Mouse (Mus musculus) layer of hippocampus, adult 2 months (tissue): Measurements from ENCODE around the gene Nrde2. TPM values are rescaled to one million over a fixed set of nuclear protein-coding genes. Genes with fewer than 3 reads are reported as not detected.
"Not testable (repeated sequence)": the region's sequence is repeated elsewhere in the genome, so short reads cannot be mapped to it uniquely, and the experiment has no call there.

Experiments used
- DNase-seq, 2 experiments: peaks; one replicate each; pipeline ENCODE4 v3.0.0; 2022; ENCODE audit warnings: low spot score in 2 of 2
- H3K27ac ChIP-seq: fragments of 200-600 bp; 2 replicates; pipeline ENCODE4 v1.8.1; 2022
- H3K4me3 ChIP-seq: fragments of 200-600 bp; 2 replicates; pipeline ENCODE4 v1.8.1; 2022; ENCODE audit warnings: mild to moderate bottlenecking
- CTCF ChIP-seq: fragments of 200-600 bp; conservative IDR thresholded peaks from 2 replicates; pipeline ENCODE4 v1.8.1; 2022; ENCODE audit warnings: antibody characterized with exemption, mild to moderate bottlenecking, moderate library complexity
- total RNA-seq, 2 experiments: library from RNA; stranded (reverse); gene quantifications; 2 replicates each; pipeline ENCODE4 v1.2.3; 2021

Gene Nrde2
- total RNA-seq, 2 experiments from 2014 or later, result 23.8 to 24.3 TPM

GRCm38 (mm10) chr12:100190802-100191201 is 31.3 kb upstream of the Nrde2 start:
- no peak overlapping the region for H3K27ac ChIP-seq
- H3K4me3 ChIP-seq, result no peak overlapping the region
- TF ChIP-seq CTCF, result no peak
- no peak for DNase-seq

GRCm38 (mm10) chr12:100187756-100188430 is 28.4 kb upstream of the Nrde2 start:
- peak overlapping the region; percentile 100 for H3K27ac ChIP-seq
- no peak for DNase-seq
- no peak; the same call in 1 of the 2 replicates for TF ChIP-seq CTCF
- peak overlapping the region; percentile 70 for H3K4me3 ChIP-seq

- DNase-seq, result peak; percentile 100
- peak overlapping the region; percentile 100 for H3K27ac ChIP-seq
- peak overlapping the region; percentile 70 for H3K4me3 ChIP-seq
- no peak; the same call in 1 of the 2 replicates for TF ChIP-seq CTCF
These were observed 27.7 kb upstream of the Nrde2 start for GRCm38 (mm10) chr12:100187013-100187755.

DNA sequence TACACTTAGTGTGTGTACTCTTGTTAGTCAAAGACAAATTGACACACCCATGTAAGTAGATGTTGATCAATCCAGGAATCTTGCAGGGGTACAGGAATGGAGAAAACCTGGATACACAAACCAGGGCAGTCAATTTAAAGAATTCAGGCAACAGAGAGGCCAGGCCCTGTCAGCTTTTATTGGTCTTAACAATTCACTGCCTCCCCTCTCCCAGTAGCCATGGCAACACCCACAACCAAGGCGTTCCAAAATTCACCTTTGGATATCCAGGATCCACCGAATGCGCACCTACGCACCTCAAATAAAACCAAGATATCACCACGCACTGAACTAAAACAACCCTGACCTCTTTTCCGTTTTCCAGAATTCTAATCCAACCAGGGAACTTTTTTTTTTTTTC is 26.9 kb upstream of the Nrde2 start:
- Histone ChIP-seq H3K27ac (peak overlapping the region; percentile 100), H3K4me3 (peak overlapping the region; percentile 70)
- DNase-seq, result no peak

DNA sequence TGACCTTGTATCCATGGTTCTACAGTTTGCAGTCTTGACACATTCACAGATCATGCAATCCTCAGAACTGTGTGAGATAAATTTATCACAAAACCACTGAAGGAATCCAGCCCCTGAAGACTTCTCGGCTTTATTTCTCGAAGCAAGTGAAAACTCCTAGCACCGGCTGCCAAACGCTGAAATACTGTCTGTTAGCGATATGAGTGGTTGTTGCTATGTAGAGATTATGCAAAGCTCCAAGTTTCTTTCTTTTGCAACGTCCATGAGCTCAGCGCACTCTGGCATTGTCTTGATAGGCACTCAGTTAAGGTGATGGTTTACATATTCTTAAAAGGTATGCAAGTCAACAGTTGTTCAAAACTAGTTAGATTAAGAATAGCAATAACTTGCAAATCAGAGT is 26.4 kb upstream of the Nrde2 start:
- DNase-seq, result no peak

More for the DNA sequence above, 26.9 kb upstream of the Nrde2 start:
- TF ChIP-seq CTCF, result no peak

DNA sequence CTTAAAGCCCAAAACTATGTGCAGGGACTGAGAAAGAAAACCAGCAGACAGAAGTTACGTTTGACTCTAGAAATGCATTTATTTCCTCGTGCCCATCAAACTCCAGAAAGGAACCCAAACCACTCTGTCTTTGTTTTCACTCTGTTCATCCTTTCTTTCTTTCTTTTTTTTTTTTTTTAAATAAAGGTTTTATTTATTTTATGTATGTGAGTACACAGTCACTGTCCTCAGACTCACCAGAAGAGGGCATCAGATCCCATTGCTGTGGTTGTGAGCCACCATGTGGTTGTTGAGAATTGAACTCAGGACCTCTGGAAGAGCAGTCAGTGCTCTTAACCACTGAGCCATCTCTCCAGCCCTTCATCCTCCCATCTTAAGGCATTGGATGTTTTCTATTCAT is 25.5 kb upstream of the Nrde2 start:
- not testable (repeated sequence) for DNase-seq, H3K27ac ChIP-seq, H3K4me3 ChIP-seq
- peak; percentile 58 for TF ChIP-seq CTCF

More for the DNA sequence above, 26.4 kb upstream of the Nrde2 start:
- no peak for TF ChIP-seq CTCF
- H3K4me3 ChIP-seq, result peak overlapping the region; percentile 70; the same call in 1 of the 2 replicates
- peak overlapping the region; percentile 100 for H3K27ac ChIP-seq

DNA sequence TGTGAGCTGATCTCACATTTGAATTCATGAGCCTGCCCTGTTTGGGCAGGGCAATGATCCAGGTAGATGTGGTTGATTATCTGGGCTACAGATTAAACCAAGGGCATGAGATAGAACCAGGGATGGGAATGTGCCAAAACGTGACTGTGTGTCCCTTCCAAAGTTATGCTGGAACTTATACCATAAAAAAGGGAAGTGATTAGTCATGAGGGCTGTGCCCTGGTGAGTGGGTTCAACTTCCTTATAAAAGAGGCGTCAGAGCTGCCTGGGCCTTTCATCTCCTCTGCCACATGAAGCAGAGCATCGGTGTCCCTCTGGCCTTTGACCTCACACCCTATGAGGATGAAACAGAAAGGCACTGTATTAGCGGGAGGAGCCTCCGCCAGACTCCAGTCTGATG is 24.5 kb upstream of the Nrde2 start:
- TF ChIP-seq CTCF, result no peak
- H3K27ac ChIP-seq, result no peak overlapping the region
- H3K4me3 ChIP-seq, result no peak overlapping the region
- no peak for DNase-seq

GRCm38 (mm10) chr12:100182676-100183075 is 23.2 kb upstream of the Nrde2 start:
- no peak for DNase-seq
- TF ChIP-seq CTCF, result peak; percentile 54
- Histone ChIP-seq H3K27ac (no peak overlapping the region), H3K4me3 (no peak overlapping the region)

- H3K27ac ChIP-seq, result no peak overlapping the region
- no peak overlapping the region for H3K4me3 ChIP-seq
- DNase-seq, result no peak
- TF ChIP-seq CTCF, result no peak
These were observed 21.3 kb upstream of the Nrde2 start for GRCm38 (mm10) chr12:100180802-100181201.

DNA sequence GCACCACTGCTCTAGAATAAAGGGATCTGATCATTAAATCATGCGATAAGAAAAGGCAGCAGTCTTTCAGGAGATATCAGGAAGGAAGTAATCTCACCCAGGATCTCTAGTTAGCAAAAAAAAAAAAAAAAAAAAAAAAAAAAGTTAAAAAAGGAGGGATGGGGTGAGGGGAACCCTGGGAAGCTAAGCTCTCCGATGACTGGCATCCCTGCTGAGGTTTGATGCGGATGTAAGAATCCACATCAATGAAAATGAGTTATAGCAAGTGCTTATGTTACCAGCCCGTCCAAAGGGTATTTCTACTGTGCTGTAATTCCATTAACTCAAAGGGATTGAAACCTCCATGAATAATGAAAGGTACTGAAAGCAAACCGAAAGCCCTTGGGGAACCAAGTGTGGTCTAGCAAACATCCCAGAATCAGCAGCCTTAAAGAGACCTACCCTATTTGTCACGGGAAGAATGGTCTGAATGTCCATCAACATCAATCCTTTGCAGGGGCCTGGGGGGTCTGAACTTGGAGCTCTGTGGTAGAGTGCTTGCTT is 19.5 kb upstream of the Nrde2 start:
- TF ChIP-seq CTCF, result no peak
- DNase-seq, result no peak
- no peak overlapping the region for H3K4me3 ChIP-seq
- no peak overlapping the region for H3K27ac ChIP-seq

GRCm38 (mm10) chr12:100176469-100177056 is 17.1 kb upstream of the Nrde2 start:
- DNase-seq, result no peak
- TF ChIP-seq CTCF, result no peak
- Histone ChIP-seq H3K27ac (no peak overlapping the region), H3K4me3 (no peak overlapping the region)

DNA sequence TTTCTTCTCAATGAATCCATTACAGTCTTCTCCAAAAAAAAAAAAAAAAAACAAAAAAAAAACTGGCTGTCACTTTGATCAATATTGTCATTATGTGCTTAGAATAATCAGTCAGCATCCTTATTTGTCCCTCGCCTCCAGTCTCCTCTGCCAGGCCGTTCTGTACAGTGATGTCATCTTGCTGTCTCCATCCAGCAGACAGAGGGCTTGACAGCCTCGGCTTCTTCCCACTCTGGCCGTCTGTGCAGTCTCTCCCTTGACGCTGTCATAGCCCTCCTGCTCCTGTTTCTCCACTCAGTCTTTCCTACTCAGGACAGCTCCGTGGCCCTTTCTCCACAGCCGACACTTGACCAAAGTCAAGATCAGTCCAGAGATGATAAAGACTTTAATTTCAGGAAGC is 13.0 kb upstream of the Nrde2 start:
- peak in 1 of 2 experiments; percentile 37 for DNase-seq
- Histone ChIP-seq H3K4me3 (no peak overlapping the region), H3K27ac (no peak overlapping the region)
- no peak for TF ChIP-seq CTCF
